Mouse (Mus musculus) intestine, postnatal 0 days (tissue): ENCODE measurements around the gene Prss58. TPM values are rescaled to one million over a fixed set of nuclear protein-coding genes. Genes with fewer than 3 reads are reported as not detected.

Source experiments
- ATAC-seq: fragments of 200-750 bp; cut with Nextera tagmentation; 2 replicates; pipeline ENCODE4 v1.8.0; 2017; ENCODE audit warnings: mild to moderate bottlenecking, moderate TSS enrichment, moderate library complexity
- H3K27ac ChIP-seq: fragments of 300-500 bp; sonication (generic); 2 replicates; pipeline ENCODE4 v1.5.1; 2014; ENCODE audit warnings: mild to moderate bottlenecking, low read depth, low read length, moderate library complexity
- H3K27me3 ChIP-seq: fragments of 300-500 bp; sonication (generic); replicated peaks from 2 replicates; pipeline ENCODE4 v1.6.1; 2014; ENCODE audit warnings: low read length, mixed read lengths; ENCODE audit not compliant: control insufficient read depth, insufficient read depth
- H3K36me3 ChIP-seq: fragments of 300-500 bp; sonication (generic); 2 replicates; pipeline ENCODE4 v1.6.1; 2014; ENCODE audit warnings: mild to moderate bottlenecking, moderate library complexity; ENCODE audit not compliant: control insufficient read depth, insufficient read depth
- H3K4me1 ChIP-seq: fragments of 300-500 bp; sonication (generic); replicated peaks from 2 replicates; pipeline ENCODE4 v1.6.1; 2014; ENCODE audit warnings: antibody characterized with exemption, low read length, mixed read lengths; ENCODE audit not compliant: control insufficient read depth, insufficient read depth
- H3K4me2 ChIP-seq: fragments of 300-500 bp; sonication (generic); replicated peaks from 2 replicates; pipeline ENCODE4 v1.6.1; 2014; ENCODE audit warnings: low read depth, mild to moderate bottlenecking, moderate library complexity
- H3K4me3 ChIP-seq: fragments of 300-500 bp; sonication (generic); 2 replicates; pipeline ENCODE4 v1.5.1; 2014; ENCODE audit warnings: low read depth, low read length
- H3K9ac ChIP-seq: fragments of 300-500 bp; sonication (generic); 2 replicates; pipeline ENCODE4 v1.6.1; 2014; ENCODE audit warnings: mild to moderate bottlenecking, low read depth, low read length
- H3K9me3 ChIP-seq: fragments of 300-500 bp; sonication (generic); 2 replicates; pipeline ENCODE4 v1.6.1; 2016; ENCODE audit warnings: mixed run types; ENCODE audit not compliant: control insufficient read depth
- CTCF ChIP-seq: sonication (generic); IDR thresholded peaks from 2 replicates; pipeline ENCODE4 v1.5.1; 2016; ENCODE audit warnings: low read depth, mild to moderate bottlenecking, control low read depth, antibody characterized with exemption, moderate library complexity
- WGBS: fragments of 180-500 bp; shearing (Covaris S2); extraction: QIAGEN DNeasy Blood & Tissue Kit; methylation state at CpG from one replicate; pipeline ENCODE4 v1.1.7; 2014; 5-methylcytosine and 5-hydroxymethylcytosine counted together
- polyA plus RNA-seq: library from polyadenylated mRNA; unstranded; fragments of >200 nt; fragmentation: Nextera tagmentation; extraction: Ambion mirVana; gene quantifications from 2 replicates; pipeline ENCODE4 v1.2.1, GENCODE M21; 2015

Prss58 gene
- polyA plus RNA-seq, 1 experiment from 2014 or later = not detected

DNA sequence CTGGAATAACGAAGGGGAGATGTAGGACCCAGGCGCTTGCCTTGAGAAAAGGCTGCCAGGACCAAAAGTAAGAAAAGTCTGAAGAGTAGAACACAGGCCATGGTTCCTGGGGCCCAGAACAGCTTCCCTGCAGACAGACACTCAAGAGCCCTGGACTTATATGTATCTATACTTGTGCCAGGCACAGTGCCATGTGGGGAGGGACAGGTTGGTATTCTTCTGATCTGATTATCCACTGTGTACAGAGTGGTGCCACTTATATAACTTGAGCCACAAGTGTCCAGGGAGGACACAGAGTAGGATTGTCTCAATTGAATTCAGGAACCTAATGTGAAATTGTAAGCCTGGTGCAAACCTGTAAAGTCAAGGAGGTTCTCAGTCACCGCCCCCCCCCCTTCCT, 12.8 kb downstream of the Prss58 start, which contains the start of gene Moxd2:
TSS of gene Moxd2 (minus strand) at position 101 of the 400 bp plus-strand sequence.
- WGBS = 90% methylated on average over 3 of the region's 3 CpGs
- Histone ChIP-seq H3K27me3 (no peaks in the 10 kb centered on the region), H3K4me1 (no peaks in the 10 kb centered on the region), H3K27ac (no peak within 1 kb of the TSS), H3K4me2 (no peak within 1 kb of the TSS), H3K9me3 (no peaks in the 10 kb centered on the region), H3K36me3 (no peaks in the 10 kb centered on the region), H3K9ac (no peak within 1 kb of the TSS), H3K4me3 (no peak within 1 kb of the TSS)
- TF ChIP-seq CTCF = no peak
- ATAC-seq = no peak

DNA sequence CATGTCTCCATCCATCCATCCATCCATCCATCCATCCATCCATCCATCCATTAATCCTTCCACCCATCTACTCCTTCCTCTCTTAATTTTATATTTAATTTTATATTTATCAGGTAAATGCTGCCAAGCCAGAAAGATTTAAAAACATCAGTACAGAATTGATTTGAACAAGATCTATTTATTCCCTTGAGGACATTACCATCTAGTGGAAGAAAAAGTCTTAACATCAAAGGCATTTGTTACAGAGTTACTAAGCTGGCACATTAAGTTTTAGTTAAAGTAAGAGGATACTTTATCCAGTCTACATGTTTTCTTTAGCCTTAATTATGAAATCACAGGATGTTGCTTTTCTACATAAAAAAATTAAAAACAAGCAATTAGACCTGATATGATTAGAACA, 54.9 kb downstream of the Prss58 start:
- Histone ChIP-seq H3K27me3 (no peaks in the 10 kb centered on the region), H3K4me2 (no peak overlapping the region), H3K27ac (no peak overlapping the region), H3K9ac (no peak overlapping the region), H3K36me3 (peaks cover 7% of the 10 kb centered on the region), H3K4me3 (no peak overlapping the region), H3K9me3 (no peaks in the 10 kb centered on the region), H3K4me1 (no peaks in the 10 kb centered on the region)
- TF ChIP-seq CTCF = 0 out of 2 replicates have a peak, but pooled peaks have one; percentile 5
- ATAC-seq = no peak

Other genes starting within 250 kb of the Prss58 start
- not detected in 2 replicates for gene Moxd2, start 12.9 kb downstream of the Prss58 start, polyA plus RNA-seq
- not detected in 2 replicates for gene 1700074P13Rik, start 40.2 kb upstream of the Prss58 start, polyA plus RNA-seq
- 0.20 and 0.26 TPM in 2 replicates for gene Gm4744, start 51.5 kb upstream of the Prss58 start, polyA plus RNA-seq
- 2.3 and 2.5 TPM in 2 replicates for gene 1810009J06Rik, start 64.4 kb upstream of the Prss58 start, polyA plus RNA-seq
- 0.93 and 2.5 TPM in 2 replicates for gene Gm2663, start 99.1 kb upstream of the Prss58 start, polyA plus RNA-seq
- gene 2210010C04Rik, start 135.1 kb upstream of the Prss58 start, polyA plus RNA-seq = 2.2 and 5.2 TPM in 2 replicates